Mouse (Mus musculus): Measurements from ENCODE around the gene Ankrd33b.

The Ankrd33b gene

DNA sequence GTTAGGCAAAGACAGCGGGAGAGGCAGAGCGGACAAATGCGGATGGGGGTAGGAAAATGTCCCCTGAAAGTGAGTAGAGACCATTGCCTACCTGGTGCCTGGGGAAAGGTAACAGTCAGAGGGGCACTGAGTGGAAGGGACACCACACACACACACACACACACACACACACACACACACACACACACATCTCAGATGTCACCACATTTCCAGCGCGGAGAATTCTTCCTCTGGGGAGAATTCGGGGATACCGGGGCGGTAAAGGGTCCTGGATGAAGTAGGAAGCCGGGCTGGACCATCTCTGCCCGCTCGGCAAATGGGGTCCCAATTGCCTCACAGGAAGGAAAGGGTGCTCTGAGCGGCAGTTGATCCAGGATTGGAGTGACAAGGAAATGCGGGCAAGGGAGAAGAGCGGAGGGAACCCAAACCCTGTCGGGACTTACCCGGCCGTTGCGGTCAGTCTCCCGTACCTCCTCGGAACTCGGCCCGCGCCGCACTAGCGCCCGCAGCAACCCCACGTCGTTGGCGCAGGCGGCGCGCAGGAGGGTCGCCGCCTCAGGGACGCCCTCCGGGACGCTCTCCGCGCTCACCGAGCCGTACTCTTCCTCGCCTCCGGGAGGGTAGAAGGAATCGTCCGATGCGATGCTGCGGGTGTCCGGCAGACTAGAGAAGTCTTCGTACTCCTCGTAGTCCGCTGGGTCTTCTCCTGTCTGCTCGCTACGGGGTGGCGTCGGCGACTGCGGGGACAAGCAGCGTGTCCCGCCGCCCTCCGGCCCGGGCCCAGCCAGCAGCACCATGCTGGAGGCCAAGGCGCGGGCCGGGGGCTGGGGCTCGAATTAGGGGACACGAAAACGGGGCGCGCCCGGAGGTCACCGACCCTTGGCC, 688 bp downstream of the Ankrd33b start:
- DNase-seq, result no peak

- DNase-seq, result no peak
These were observed 1.6 kb downstream of the Ankrd33b start for GRCm38 (mm10) chr15:31365720-31366591.

GRCm38 (mm10) chr15:31365041-31365719, 2.3 kb downstream of the Ankrd33b start:
- no peak for DNase-seq

- no peak for DNase-seq
These were observed 3.1 kb downstream of the Ankrd33b start for GRCm38 (mm10) chr15:31364396-31364795.

- no peak for DNase-seq
These were observed 3.6 kb downstream of the Ankrd33b start for GRCm38 (mm10) chr15:31363981-31364361.

- no peak for DNase-seq
These were observed 4.1 kb downstream of the Ankrd33b start for GRCm38 (mm10) chr15:31363241-31363980.

GRCm38 (mm10) chr15:31361259-31361853, 6.2 kb downstream of the Ankrd33b start:
- DNase-seq, result no peak

GRCm38 (mm10) chr15:31360593-31360992, 6.9 kb downstream of the Ankrd33b start:
- DNase-seq, result no peak

- DNase-seq, result no peak
These were observed 7.7 kb downstream of the Ankrd33b start for GRCm38 (mm10) chr15:31359805-31360204.

- no peak for DNase-seq
These were observed 14.8 kb downstream of the Ankrd33b start for GRCm38 (mm10) chr15:31352494-31353279.

DNA sequence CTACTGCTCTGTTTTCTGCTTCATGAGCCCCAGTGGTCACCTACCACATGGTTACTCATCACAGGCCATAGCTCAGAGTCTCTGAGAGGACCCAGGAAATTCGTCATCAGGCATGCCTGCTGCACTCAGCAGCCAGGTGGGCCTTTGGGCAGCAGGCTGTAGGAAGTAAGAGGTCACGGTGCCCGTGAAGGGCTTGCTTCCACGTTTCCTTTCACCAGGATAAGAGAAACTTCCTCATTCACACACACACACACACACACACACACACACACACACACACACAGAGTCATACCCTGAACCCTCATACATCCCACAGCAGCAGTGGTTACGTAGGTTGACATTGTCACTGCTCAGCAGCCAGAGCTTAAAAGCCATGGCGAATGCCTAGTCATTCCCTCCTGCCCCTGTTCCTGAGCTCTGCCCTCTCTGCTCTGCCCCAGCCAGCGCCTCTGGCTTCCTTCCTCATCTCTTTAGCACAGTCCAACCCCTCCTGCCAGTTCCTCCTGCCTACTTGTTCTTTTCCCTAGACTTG, 17.6 kb downstream of the Ankrd33b start:
- DNase-seq, result peak; percentile 26

GRCm38 (mm10) chr15:31349046-31349445, 18.5 kb downstream of the Ankrd33b start:
- no peak for DNase-seq

- DNase-seq, result no peak
These were observed 19.3 kb downstream of the Ankrd33b start for GRCm38 (mm10) chr15:31348241-31348640.

DNA sequence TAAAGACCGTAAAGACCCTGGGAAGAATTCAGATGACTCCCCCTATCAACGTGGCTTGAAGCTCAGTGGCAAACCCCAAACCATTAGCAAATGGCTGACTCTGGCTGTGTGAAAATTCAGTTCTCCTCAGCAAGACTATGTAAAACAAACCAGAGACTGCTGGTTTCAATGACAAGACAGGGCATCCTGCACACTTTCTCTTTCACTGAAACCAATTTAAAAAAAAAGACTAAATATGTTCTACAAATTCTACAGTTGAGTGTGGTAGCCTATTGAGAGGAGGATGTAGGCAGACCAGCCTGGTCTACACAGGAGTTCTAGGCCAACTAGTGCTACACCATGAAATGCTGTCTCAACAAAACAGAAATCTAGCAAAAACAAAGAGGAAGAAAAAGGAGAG, 21.0 kb downstream of the Ankrd33b start:
- no peak for DNase-seq

- DNase-seq, result no peak
These were observed 22.2 kb downstream of the Ankrd33b start for GRCm38 (mm10) chr15:31345366-31345765.

DNA sequence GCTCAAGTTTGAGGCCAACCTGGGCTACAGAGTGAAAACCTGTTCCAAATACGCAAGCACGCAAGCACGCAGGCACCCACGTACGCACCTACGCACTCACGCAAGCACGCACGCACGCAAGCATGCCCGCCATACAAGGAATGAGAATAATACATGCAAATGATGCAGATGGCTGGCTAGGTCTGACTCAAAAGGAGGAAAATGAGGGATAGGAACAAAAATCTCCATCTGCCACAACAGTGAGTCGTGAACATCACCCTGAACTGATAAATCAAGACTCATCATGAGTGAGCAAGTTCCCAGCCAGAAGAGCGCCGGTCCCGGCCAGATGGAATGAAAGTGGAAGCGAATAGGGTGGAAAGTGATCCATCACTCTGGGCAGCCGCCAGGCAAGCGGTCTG, 22.7 kb downstream of the Ankrd33b start:
- no peak for DNase-seq

DNA sequence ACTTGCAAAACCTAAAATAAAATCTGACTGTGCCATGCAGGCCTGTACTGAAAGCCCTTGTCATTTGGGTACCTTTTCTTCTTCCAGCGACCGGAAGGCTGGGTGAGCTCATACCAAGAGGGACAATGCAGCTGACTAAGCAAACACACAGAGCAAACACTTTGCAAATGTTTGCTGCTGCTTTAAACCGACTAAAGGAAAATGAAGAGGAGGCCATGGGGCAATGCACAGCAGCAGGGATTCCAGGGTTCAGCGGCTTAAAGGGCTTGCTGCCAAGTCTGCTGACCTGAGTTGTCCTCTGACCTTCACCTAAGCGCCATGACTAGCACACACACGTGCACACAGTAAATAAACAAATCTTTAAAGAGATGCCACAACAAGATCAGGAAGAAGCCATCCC, 23.9 kb downstream of the Ankrd33b start:
- DNase-seq, result peak; percentile 16

GRCm38 (mm10) chr15:31342496-31342901, 25.0 kb downstream of the Ankrd33b start:
- DNase-seq, result no peak

DNA sequence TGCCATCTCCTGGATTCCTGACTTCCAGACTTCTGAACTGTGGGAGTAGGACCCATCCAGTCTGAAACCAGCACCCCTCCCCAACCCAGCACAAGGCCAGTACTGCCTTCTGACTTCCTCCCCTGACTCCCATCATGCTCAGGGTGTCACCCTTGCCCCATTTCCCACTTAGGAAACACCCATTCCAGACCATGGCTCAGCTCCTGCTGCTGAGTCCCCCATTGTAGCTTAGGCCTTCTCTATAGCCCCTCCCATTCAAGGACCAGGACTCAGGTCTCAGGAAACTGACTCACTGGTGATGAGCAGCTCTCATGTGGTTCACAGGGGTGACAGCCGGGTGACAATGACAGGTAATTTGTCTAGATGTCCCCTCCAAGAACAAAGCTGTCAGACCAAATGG, 25.5 kb downstream of the Ankrd33b start:
- no peak for DNase-seq

DNA sequence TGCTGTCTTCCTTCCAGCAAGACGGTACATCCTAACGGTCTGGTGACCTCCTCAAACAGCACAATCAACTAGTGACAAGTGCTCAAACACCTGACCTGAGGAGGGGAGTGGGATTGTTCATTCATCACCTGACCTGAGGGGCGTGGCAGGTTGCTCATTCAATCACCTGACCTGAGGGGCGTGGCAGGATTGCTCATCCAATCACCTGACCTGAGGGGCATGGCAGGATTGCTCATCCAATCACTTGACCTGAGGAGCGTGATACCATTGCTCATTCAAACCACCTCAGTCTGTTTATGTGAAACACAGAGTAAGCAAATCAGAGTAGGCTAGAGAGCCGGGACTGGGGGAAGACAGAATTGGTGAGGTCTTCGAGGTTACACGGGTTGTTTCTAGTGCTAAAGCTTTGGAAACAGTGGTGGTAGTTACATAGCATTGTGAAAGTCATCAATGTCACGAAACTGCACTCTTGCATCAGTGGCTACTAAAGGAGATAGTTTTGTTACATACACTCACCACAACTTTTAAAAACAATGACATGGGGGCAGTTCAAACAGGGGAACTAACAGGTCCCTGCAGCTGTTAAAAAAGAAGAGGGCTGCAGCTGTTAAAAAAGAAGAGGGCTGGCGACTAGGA, 28.8 kb downstream of the Ankrd33b start:
- DNase-seq, result no peak

Measured in liver (tissue).